Mouse (Mus musculus) skeletal muscle tissue, adult 2 months (tissue): Measurements from ENCODE around the gene Utp11.

ENCODE experiments used
- DNase-seq: peaks from one replicate; pipeline ENCODE4 v3.0.0-alpha.2; 2012; ENCODE audit warnings: low read depth, low spot score

Gene Utp11

DNA sequence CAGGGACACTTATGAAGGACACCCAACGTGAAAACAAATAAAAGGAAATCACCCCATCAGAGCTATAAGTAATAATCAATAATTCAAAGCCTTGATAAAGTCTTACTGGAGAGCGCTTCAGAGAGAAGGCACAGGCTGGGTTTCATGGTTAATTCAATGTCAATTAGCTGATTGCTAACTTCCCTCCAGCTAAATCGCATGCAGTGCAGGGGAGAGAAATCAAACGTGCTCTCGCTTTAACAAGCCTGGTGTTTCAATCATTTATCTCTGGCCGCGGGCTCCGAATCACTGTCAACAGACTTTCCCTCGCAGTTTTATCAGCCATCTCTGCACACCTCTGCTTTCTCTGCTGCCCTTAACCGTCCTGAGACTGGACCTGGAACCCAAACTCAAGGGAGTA, 60.5 kb downstream of the Utp11 start:
- no peak for DNase-seq

DNA sequence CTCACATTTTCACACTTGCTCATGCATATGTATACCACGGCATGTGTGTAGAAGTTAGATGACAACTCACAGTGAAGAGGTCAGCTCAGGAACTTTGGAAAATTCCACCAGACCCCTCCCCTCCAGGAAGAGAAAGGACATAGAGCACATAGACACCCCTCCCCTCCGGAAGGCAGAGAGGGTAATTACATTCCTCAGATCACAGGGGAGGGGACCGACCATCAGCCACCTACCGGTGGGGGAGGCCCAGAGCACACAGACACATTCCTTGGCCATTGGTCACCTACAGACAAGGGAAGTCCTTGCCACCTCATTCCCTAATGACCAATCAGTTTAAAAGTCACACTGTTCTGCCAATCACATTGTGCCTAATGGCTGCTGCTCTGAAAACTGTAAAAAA, 61.9 kb downstream of the Utp11 start:
- no peak for DNase-seq
